Mouse (Mus musculus) Patski (cell line): ENCODE results near the gene Utrn. TPM values are rescaled to one million over a fixed set of nuclear protein-coding genes. Genes with fewer than 3 reads are reported as not detected.

ENCODE experiments used
- ATAC-seq: fragments of 100-300 bp; one replicate; pipeline ENCODE4 v1.8.0; 2021
- CTCF ChIA-PET: fragments of 350-600 bp; sonication (Branson Sonifier 250); formaldehyde crosslinking; loops from one replicate; lab custom pipeline; 2022; ENCODE audit warnings: inconsistent platforms; lab: Charles Lee
- POLR2A ChIA-PET: fragments of 350-600 bp; sonication (Branson Sonifier 250); formaldehyde crosslinking; loops from one replicate; lab custom pipeline; 2022; ENCODE audit warnings: antibody characterized with exemption, inconsistent platforms; lab: Charles Lee
- DNase-seq: peaks from one replicate; pipeline ENCODE4 v3.0.0-alpha.2; 2011; ENCODE audit warnings: low read depth, low spot score
- H3K27me3 ChIP-seq: fragments of 371-371 bp; one replicate; pipeline ENCODE4 v1.5.1; 2021
- CTCF ChIP-seq: fragments of 100-300 bp; IDR thresholded peaks from one replicate; pipeline ENCODE4 v1.5.1; 2021
- in situ Hi-C: fragments of 300-500 bp; cut with MboI; formaldehyde crosslinking; loops from 3 replicates; pipeline ENCODE4 v1.11.1; 2018; ENCODE audit warnings: low pct_unique_long_range_greater_than_20kb, mixed read lengths
- polyA plus RNA-seq: library from polyadenylated mRNA; unstranded; gene quantifications from one replicate; pipeline ENCODE4 v1.2.3, GENCODE M21; 2021

Utrn gene
- polyA plus RNA-seq, 1 experiment from 2014 or later: 40.9 TPM

- H3K27me3 ChIP-seq: no peaks in the 10 kb centered on the region
- TF ChIP-seq CTCF: no peak
- CTCF ChIA-PET: no interaction called here
- no peak for DNase-seq
- ATAC-seq: no peak
- POLR2A ChIA-PET: no interaction called here
- in situ Hi-C loops: loop anchor here (5.0 kb wide), 1 partner anchor 38 kb away; no protein-coding TSS in a partner anchor
These were observed 8.4 kb downstream of the Utrn start for GRCm38 (mm10) chr10:12860765-12861164.

- no peak for ATAC-seq
- no peaks in the 10 kb centered on the region for H3K27me3 ChIP-seq
- ChIA-PET CTCF (no interaction called here), POLR2A (no interaction called here)
- no peak for DNase-seq
- TF ChIP-seq CTCF: no peak
- in situ Hi-C loops: loop anchor here (5.0 kb wide), 1 partner anchor 38 kb away; no protein-coding TSS in a partner anchor
These were observed 8.8 kb downstream of the Utrn start for GRCm38 (mm10) chr10:12860331-12860730.

- H3K27me3 ChIP-seq: no peaks in the 10 kb centered on the region
- DNase-seq: no peak
- peak; percentile 65 for ATAC-seq
- POLR2A ChIA-PET: interaction anchor here (1.3 kb wide), 1 partner anchor 11 kb away, joined by 5 read pairs; no protein-coding TSS in a partner anchor
- CTCF ChIA-PET: interaction anchor here (1.3 to 1.6 kb wide), 2 partner anchors 50 to 164 kb away, joined by 3 read pairs; no protein-coding TSS in a partner anchor
- TF ChIP-seq CTCF: no peak
- in situ Hi-C loops: no loop called here
These were observed 11.1 kb downstream of the Utrn start for GRCm38 (mm10) chr10:12858017-12858416.

- in situ Hi-C loops: no loop called here
- ATAC-seq: no peak
- no peak for TF ChIP-seq CTCF
- no peak for DNase-seq
- ChIA-PET POLR2A (interaction anchor here (0.6 to 0.7 kb wide), 2 partner anchors 157 to 1846 kb away, joined by 3 read pairs; no protein-coding TSS in a partner anchor), CTCF (no interaction called here)
- H3K27me3 ChIP-seq: no peaks in the 10 kb centered on the region
These were observed 14.9 kb downstream of the Utrn start for GRCm38 (mm10) chr10:12854298-12854697.

GRCm38 (mm10) chr10:12853776-12854175 lies 15.4 kb downstream of the Utrn start:
- no peaks in the 10 kb centered on the region for H3K27me3 ChIP-seq
- ChIA-PET CTCF (interaction anchor here (1.3 to 1.7 kb wide), 2 partner anchors 11 to 26 kb away, joined by 4 read pairs; no protein-coding TSS in a partner anchor), POLR2A (no interaction called here)
- ATAC-seq: no peak
- in situ Hi-C loops: no loop called here
- TF ChIP-seq CTCF: no peak
- DNase-seq: no peak

GRCm38 (mm10) chr10:12853196-12853620 lies 16.0 kb downstream of the Utrn start:
- in situ Hi-C loops: no loop called here
- no peaks in the 10 kb centered on the region for H3K27me3 ChIP-seq
- no peak for ATAC-seq
- CTCF ChIA-PET: interaction anchor here (1.3 to 1.7 kb wide), 2 partner anchors 11 to 26 kb away, joined by 4 read pairs; no protein-coding TSS in a partner anchor
- no peak for DNase-seq
- POLR2A ChIA-PET: no interaction called here
- TF ChIP-seq CTCF: no peak

- ChIA-PET POLR2A (no interaction called here), CTCF (interaction anchor here (1.3 to 1.7 kb wide), 2 partner anchors 12 to 25 kb away, joined by 4 read pairs; no protein-coding TSS in a partner anchor)
- no peak for TF ChIP-seq CTCF
- no peak for DNase-seq
- ATAC-seq: no peak
- no peaks in the 10 kb centered on the region for H3K27me3 ChIP-seq
- in situ Hi-C loops: no loop called here
These were observed 16.6 kb downstream of the Utrn start for GRCm38 (mm10) chr10:12852416-12853195.

GRCm38 (mm10) chr10:12850781-12851471 lies 18.2 kb downstream of the Utrn start:
- in situ Hi-C loops: no loop called here
- ChIA-PET POLR2A (no interaction called here), CTCF (no interaction called here)
- no peaks in the 10 kb centered on the region for H3K27me3 ChIP-seq
- DNase-seq: no peak
- no peak for TF ChIP-seq CTCF
- ATAC-seq: peak; percentile 66

GRCm38 (mm10) chr10:12848322-12849108 lies 20.6 kb downstream of the Utrn start:
- ATAC-seq (no peak), DNase-seq (no peak)
- ChIA-PET POLR2A (no interaction called here), CTCF (interaction anchor here (0.9 to 1.2 kb wide), 3 partner anchors 22 to 173 kb away, joined by 3 to 4 read pairs (median 3); no protein-coding TSS in a partner anchor)
- no peaks in the 10 kb centered on the region for H3K27me3 ChIP-seq
- no peak for TF ChIP-seq CTCF
- in situ Hi-C loops: no loop called here

GRCm38 (mm10) chr10:12842543-12842942 lies 26.6 kb downstream of the Utrn start:
- DNase-seq: no peak
- in situ Hi-C loops: no loop called here
- POLR2A ChIA-PET: no interaction called here

More at GRCm38 (mm10) chr10:12842543-12842942, 26.6 kb downstream of the Utrn start:
- H3K27me3 ChIP-seq: no peaks in the 10 kb centered on the region
- ATAC-seq: no peak
- CTCF ChIA-PET: no interaction called here
- no peak for TF ChIP-seq CTCF
